Mouse (Mus musculus): ENCODE data around the gene Psat1.

Gene Psat1

DNA sequence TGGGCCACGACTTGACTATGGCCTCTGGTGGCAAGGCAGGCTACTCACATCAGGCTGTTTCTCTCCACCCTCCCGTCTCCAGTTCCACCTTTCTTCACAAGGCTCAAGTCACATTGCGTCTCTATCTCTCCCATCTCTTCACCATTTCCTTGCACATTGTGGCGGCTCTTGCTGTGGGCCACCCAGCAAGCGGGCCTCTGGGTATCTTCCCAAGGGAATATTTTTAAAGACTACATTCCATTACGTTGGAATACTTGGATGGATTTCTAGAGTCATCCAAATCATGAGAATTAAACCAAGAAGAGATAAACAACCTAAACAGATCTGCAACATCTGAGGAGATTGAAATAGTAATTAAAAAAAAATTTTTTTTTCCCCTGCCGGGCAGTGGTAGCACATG is at the start of gene Psat1:
Gene Psat1, minus strand, starts transcription at position 101 of the 400 bp plus-strand sequence.
- DNase-seq (ENCODE audit: low read depth, low spot score) = no peak

DNA sequence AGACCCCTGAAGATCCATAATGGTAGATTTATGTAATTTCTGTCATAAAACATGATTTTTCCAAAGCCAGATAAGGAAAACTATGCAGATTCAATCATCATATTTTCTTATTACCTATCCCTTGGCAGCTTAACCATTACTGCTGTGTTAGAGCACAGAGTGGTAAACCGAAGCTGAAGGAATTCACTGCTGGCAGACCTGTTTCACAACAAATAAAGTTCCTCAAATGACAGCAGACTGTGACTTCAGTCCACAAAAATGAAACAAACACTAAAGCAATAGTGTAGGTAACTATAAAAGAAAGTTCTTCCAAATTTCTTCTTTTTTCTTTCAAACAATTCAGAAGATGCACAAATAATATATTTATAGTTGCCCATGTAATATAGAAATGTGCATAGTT is 43.0 kb upstream of the Psat1 start:
- DNase-seq (ENCODE audit: low read depth, low spot score) = no peak

DNA sequence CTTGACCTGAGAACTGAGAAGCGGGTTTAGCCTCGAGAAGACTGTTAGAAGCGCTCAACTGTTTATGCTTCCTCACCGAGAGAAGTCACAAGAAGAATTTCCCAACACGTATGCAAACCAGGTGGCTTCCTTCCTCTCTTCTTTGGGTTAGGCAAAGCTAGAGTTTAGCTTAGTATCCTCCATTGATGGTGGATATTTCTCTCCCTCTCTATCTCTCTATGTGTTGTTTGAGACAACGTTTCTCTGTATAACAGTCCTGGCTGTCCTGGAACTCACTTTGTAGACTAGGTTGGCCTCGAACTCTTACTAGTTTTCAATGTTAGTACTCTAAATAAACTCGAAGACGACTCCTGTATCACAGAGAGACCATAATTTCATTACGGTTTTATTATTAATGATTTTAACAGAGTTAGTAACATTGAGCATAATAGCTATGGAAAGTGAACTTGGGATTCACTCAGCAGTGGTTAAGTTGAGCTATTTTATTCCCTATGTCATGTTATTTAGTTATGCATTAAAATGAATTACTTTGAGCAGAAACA is 38.1 kb upstream of the Psat1 start:
- DNase-seq (ENCODE audit: low read depth, low spot score) = no peak

DNA sequence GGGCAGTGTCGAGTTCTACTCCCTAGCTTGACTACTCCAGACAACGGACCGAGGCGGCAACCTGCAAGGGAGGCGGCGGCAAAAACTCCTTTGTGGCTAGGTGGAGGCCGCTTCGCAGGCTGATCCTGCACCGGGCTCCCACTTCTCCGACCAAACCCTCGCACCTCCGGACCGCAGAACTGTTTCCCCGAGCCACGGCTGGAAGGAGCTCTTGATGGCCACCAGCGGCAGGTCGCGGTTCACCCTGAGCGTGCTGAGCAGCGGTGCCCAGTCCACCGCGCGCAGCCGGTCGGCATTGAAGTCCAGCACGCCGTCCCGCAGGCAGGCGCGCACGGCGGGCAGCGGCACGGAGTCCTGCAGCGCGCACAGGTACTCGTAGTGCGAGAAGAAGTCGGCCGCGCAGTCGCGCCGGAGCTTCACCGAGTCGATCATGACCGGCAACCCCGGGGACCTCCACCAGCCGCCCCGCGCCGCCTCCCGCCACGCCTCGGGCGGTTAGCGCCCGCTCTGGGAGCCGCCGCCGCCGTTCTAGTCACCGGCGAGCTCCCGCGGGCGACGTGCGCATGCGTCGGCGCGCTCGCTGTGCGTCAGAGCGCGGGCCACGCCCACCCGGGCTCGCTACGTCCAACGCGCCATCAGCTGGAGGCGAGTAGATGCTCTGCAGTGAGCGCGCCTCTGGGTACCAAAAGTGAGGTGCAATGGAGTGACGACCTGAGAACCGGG is 37.5 kb upstream of the Psat1 start, which contains the start of gene Cep78:
Gene Cep78, minus strand, starts transcription at position 541 of the 723 bp plus-strand sequence.
- DNase-seq (ENCODE audit: low read depth, low spot score) = peak; percentile 88

DNA sequence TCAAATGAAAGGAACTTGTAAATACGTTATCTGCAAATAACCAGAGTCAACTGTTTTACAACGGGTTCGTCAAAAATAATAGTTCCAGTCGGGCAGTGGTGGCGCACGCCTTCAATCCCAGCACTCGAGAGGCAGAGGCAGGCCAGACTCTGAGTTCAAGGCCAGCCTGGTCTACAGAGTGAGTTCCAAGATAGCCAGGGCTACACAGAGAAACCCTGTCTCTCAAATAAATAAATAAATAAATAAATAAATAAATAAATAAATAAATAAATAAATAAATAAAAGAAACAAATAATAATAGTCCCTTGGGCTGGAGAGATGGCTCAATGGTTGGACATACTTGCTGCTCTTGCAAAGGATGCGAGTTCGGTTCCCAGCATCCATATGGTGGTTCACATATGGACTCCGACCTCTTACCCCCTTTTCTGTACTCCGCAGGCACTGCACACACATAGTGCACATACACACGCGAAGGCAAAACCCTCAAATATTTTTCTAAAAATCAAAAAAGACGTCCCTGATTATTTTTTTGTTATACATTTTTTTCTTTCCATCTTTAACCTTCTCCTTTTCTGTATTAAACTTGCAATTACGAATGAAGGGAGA is 36.7 kb upstream of the Psat1 start:
- no peak for DNase-seq (ENCODE audit: low read depth, low spot score)

DNA sequence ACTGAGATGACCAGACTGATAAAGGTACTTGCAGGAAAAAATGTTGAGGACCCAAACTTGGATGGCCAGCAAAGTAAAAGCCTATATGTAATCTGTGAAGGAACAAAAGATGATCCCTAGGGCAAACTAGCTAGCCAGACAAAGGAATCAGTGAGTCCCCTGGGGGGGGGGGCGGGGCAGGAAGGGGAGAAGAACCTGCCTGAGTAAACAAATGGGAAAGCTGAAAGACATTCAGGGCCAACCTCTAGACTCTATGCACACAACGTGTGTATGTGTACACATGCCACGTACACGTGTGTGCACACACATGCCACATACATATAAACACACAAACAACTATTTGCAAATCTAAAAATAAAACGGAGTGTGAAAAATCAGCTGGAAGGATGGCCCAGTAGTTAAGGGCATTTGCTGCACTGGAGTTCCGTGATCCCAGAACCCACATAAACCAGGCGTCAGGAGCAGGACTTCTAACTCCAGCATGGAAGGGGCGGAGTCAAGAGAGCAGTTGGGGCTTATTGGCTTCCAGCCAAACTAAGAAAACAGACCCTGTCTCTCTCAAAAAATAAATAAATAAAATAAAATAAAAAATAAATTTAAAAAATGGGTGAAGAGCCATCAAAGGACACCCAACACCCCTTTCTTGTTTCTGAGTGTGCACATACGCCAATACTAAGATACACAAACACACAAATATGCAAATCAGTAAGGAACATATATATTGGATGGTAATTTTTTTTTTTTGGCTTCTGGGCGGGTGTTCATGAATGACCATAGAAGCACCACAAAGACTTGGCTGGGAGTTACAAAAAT is 36.0 kb upstream of the Psat1 start:
- DNase-seq (ENCODE audit: low read depth, low spot score) = no peak

DNA sequence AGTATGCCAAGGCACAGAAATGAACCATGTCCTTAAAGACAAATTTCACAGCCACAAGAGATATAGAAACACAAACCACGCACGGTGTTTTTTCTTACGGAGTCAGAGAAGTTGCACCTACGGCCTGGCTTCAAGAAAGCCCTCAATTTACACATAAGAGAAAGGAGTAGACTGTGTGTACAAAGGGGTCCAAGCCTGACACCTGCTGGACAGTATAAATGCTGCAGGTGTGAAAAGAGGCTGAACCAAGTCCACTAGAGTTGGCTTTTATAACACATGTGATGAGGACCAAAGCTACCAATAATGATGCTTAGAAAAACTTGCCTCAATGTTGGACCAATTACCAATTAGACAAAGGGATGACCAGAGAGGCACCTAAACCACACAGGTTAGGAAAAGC is 34.7 kb upstream of the Psat1 start:
- peak; percentile 57 for DNase-seq (ENCODE audit: low read depth, low spot score)

DNA sequence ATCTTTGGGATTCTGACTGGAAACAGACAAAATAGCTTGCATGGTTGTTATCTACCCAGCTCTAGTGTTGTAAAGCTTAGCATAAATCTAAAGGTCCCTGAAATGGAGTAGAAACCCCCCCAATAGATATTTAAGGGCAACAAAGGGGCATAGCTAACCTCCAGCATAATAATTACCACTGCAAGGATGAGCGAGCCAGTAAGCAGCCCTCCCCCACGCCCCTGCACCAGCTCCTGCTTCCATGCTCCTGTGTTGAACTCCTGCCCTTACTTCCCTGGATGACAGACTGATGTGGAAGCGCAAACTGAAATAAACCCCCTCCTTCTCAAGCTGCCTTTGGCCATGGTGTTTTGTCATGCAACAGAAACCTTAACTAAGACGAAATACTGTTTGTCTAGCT is 26.2 kb upstream of the Psat1 start:
- DNase-seq (ENCODE audit: low read depth, low spot score) = no peak

DNA sequence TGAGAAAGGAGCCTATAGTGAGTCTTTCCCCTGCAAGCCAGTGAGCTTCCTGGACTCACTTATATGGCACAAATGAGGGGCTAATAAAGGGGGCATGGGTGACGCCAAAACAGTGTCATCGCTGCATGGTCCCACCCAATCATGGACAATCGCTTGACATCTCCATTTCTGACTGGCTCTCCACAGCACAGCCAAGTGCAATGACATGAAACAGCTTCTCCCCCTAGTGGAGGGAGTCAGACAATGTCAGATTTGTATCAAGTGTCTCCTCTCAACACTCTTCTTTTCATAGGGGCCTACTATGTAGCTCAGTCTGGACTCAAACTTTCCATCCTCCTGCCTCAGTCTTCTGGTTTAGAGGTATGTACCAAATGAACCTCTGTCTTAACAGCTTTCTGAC is 17.9 kb upstream of the Psat1 start:
- DNase-seq (ENCODE audit: low read depth, low spot score) = no peak

DNA sequence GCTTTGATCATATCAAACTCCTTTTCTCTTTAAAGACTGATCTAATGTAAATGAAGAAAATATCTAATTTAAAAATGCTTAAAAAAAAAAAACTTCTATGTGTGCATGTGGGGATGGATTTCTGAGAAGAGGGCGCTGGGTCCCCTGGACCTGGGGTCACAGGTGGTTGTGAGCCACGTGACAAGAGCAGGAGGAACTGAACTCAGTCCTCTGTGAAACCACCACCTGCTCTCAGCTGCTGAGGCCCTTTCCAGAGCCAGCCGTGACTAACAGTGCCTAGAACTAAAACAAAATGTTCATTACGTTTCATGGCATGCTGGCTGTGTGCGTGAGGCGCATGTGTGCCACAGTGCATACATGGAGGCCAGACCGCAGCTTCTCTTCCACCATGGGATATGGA is 17.4 kb upstream of the Psat1 start:
- no peak for DNase-seq (ENCODE audit: low read depth, low spot score)

DNA sequence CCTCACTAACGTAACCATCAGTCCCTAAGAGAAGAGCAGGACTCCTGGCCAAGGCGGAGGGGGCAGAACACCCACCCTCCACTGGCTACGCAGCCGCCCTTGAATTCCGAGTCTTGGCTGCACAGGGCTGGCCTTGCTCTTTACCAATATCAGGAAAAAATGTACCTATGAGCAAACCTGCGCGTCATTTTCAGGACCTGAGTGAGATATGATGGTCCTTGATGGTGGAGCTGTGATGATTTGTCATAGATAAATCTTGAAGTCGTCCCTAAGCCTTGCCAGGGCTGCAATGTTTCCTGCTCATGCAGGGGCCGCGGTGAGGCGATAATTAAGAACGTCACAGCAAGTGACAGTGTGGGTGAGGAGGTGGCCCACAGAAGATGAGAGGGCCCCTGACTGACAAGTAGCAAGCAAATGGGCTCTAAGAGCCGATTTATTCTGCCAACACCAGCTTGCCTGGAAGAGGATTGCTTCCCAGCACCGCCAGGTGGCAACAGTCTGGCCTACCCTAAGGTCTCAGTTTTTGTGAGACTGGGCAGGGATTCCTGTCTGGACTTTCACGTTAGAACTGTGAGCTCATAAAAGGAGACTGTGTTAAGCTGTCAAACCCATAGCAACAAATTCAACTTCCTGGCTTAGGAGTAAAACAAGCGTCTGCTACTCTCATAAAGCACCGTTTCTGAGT is 16.0 kb upstream of the Psat1 start:
- DNase-seq (ENCODE audit: low read depth, low spot score) = no peak

DNA sequence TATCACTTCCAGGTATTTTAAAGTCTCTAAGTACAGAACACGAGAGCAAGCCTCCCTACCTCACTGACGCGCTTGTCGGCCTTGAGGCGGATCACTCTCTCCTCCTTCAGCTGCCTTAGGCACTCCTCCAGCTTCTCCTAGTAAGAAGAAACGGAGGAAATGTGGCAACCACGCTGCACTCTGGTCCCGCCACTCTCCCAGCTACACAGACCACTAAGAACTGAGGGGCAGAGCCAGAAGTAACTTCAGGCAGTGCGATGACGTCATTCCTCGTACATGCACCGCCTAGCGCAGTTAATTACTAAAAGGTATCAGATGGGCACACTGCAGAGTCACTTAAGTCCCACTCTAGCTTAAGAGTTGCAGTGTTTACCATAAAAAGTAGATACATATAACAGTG is 15.2 kb upstream of the Psat1 start:
- DNase-seq (ENCODE audit: low read depth, low spot score) = no peak

DNA sequence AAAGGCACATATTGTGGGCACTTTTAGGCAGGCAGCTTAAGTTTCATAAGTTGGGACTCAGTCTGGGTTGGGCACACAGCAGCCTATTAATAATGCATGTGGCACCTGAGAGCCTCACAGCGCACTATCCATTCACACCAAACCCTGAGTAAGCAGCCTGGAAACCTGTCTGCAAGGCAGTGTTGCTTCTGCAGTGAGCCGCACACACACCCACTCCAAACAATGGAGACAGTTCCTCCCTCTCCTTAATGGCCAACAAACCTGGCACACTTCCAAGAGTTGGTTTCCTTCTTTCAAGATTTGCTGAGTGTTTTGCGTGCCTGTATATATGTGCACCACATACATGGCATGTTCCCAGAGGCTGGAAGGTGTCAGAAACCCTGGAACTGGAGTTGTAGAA is 3.1 kb upstream of the Psat1 start:
- DNase-seq (ENCODE audit: low read depth, low spot score) = no peak

DNA sequence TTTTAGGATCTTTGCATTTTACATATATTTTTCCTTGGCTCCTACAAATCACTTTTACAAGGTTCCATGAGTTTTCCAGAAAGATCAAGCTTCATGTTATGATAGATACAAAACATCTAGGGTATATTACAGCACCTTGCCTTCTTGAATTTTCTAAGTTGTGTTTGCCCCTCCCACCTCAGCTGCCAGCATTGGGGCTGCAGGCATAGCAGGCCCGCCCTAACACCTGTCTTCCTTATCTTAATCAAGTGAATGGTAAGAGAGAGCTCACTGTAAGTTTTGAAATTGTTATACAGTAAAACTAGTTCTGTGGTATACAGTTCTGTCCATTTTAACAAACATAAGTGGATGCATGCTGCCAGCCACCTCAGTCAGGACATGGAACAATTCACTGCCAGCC is 1.7 kb upstream of the Psat1 start:
- no peak for DNase-seq (ENCODE audit: low read depth, low spot score)

DNA sequence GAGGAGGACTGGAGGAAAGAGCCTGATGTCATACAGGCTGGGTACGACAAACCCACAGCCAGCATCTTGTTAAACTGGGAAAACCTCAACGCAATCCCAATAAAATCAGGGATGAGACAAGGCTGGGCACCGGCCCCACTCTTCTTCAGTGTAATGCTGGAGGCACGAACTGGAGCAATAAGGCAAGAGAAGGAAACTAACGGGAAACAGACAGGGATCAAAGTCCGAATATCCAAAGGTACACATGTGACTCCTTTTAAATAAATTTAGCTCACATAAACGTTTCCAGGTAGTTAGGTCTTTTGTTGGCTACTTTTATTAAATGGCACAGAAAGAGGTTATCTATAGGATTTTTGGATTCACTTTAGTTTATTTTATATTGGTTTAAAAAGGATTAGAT is 1.3 kb upstream of the Psat1 start:
- DNase-seq (ENCODE audit: low read depth, low spot score) = no peak

DNA sequence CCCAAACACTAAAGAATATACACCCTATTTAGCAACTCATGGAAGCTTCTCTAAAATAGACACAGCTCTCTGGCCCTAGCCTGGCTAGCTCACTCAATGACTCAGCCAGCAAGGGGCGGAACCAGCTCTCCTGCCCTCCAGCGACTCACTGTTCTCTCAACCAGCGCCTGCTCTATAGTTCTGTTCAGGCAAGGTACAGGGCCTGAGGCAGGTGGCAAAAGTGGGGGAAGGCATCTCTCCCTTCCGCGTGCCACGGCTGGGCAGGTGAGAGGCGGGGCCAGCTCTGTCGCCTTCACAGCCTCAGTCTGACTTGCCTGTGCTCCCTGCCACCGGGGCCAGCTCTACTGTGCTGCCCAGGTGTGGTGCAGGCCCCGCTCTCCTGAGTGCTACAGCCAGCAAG is 474 bp downstream of the Psat1 start:
- DNase-seq (ENCODE audit: low read depth, low spot score) = no peak

DNA sequence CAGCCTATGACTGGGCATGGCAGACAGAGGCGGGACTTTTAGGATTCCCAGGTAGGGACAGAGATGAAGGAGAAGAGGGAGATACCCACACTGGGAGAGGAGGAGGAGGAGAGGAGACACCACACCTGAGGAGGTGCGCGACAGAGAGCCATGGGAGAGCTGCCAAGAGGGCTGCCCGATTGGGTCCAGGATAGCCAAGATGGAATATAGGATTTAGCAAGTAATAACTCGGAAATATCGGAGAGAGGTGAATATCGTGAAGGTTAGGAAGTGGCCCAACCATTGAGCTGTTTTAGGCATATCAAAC is 4.1 kb downstream of the Psat1 start:
- no peak for DNase-seq (ENCODE audit: low read depth, low spot score)

DNA sequence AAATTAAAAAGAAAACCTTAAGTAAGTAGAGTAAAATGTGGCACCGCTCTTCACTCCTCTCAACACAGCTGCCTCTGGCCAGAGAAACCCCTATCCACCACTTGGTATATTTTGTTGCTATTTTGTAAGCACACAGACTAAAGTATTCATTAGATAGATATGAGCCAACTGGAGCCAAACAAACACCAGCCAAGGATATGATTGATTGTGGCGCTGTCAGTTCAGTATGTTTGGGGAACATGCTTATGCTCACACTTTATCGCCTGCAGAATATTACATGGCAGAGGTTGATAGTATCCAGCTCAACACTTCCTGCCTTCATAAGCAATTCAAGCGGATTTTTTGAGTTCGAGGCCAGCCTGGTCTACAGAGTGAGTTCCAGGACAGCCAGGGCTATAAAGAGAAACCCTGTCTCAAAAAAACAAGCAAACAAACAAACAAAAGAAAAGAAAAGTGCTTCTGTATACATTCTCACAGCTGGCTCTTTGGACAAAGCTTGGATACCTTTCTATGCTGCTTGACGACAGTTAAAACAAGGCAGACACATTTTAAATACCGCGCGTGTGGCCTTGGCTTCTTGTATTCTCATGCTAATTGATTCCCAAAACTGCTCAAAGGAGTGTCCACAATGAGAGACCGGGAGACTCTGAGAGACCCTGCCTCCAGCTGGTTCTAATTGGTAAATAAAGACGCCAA is 4.6 kb downstream of the Psat1 start:
- DNase-seq (ENCODE audit: low read depth, low spot score) = no peak

DNA sequence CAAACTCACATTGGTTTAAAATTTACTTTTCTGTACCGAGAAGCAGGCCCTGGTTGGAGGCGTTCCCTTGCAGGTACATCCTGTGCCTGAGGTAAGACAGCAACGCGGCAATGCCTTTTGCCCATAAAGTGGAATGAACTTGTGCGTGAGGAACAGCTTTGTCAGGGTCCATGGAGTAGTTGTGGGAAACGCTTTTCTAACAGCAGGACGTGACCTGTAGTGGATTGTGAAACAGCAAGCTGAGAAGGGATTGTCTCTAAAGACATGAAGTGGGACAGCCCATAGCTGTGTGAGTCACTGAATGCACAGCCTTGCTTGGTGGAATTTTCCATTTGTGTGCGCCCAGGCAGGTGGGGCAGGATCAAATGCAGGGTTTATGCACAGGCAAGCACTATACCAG is 5.7 kb downstream of the Psat1 start:
- no peak for DNase-seq (ENCODE audit: low read depth, low spot score)

DNA sequence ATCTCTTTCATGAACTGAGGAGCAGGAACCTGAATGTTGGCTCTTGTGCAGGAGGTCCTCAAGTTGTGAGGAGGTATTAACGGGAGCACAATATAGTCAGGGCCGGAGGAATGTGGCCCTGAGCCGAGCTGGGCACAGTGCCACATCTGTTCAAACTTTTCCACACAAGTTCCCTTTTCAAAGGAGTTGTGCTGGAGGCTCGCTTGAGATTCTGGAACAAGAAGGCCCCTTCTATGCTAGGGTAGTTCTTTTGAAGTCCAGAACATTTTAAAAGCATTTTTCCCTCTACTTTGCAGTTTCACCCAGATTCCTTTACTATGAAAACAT is 21.5 kb downstream of the Psat1 start:
- DNase-seq (ENCODE audit: low read depth, low spot score) = no peak

DNA sequence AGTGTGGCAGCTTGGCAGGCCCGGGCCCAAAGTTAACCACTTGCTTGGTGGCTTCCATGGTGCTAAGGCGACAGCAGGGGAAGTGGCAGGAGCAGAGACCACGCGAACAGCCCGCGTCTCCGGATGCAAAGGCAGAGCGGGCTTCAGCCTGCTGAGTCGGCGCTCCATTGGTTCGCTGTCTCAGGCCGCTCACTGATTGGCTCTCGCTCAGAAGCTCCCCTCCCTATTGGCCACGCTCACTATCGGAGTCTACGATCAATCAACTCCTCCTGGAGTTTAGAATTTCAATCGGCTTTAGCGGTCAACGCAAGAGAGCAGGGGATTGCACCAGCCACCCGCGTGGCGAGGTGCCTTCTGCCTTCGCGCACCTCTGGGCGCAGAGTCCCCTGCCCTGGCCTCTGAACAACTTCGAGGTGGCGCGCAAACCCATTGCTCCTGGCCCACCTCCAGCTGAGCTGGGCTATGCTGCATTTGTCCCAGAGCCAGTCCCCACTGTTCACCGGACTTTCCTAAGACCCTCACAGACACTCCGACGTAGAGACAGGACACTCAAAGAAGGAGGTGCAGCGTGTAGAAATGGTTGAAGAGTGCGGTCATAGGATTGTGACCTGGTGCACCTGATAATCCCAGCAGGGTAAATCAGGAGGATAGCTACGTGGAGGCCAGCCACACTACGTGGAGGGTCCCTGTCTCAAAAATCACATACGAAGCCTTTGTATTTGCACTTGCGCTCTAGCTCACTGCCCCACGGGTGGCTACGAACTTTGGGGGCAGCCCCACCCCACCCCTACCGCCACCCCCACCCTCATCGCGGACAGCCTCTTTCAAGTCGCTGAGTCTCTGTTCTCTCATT is 22.0 kb downstream of the Psat1 start:
- peak; percentile 82 for DNase-seq (ENCODE audit: low read depth, low spot score)
